Mouse (Mus musculus) spleen, adult 2 months (tissue): ENCODE measurements around the gene Rab3d.

Experiments used
- CTCF ChIP-seq: fragments of 200-500 bp; IDR thresholded peaks from 2 replicates; pipeline ENCODE4 v1.5.1; 2011; ENCODE audit warnings: mild to moderate bottlenecking, inconsistent platforms; ENCODE audit not compliant: insufficient read depth, insufficient read length, insufficient replicate concordance; ENCODE audit errors: extremely low read depth
- POLR2A ChIP-seq: fragments of 200-500 bp; IDR thresholded peaks from 2 replicates; pipeline ENCODE4 v1.6.1; 2011; ENCODE audit warnings: low read depth, low read length, inconsistent platforms

- TF ChIP-seq CTCF (no peak), POLR2A (no peak)
Observed at GRCm38 (mm10) chr9:21961366-21961980, 43.5 kb upstream of the Rab3d start.
